Mouse (Mus musculus): ENCODE results near the gene Slc38a6. TPM values are rescaled to one million over a fixed set of nuclear protein-coding genes. Genes with fewer than 3 reads are reported as not detected.

The Slc38a6 gene
- total and polyA plus RNA-seq, 2 experiments from 2014 or later, result 9.2 to 20.2 TPM

- Histone ChIP-seq H3K4me1 (ENCODE audit: insufficient read depth) (no peaks in the 10 kb centered on the region), H3K9ac (no peak overlapping the region), H3K27me3 (ENCODE audit: insufficient read depth, low read length) (no peaks in the 10 kb centered on the region), H3K36me3 (ENCODE audit: insufficient read depth) (no peaks in the 10 kb centered on the region), H3K4me2 (ENCODE audit: low read depth) (no peak overlapping the region), H3K9me3 (ENCODE audit: low read length) (no peaks in the 10 kb centered on the region), H3K4me3 (ENCODE audit: low read depth, low read length) (no peak overlapping the region), H3K27ac (ENCODE audit: low read depth, low read length) (no peak overlapping the region)
- TF ChIP-seq CTCF (IDR thresholded peaks at IDR 0.05; ENCODE audit: low read depth), result no peak
- ATAC-seq, result no peak
- DNase-seq, result no peak
- 70% methylated on average over 6 of the region's 6 CpGs for WGBS
Observed at GRCm38 (mm10) chr12:73384747-73385146, 98.2 kb downstream of the Slc38a6 start.

- TF ChIP-seq CTCF (IDR thresholded peaks at IDR 0.05; ENCODE audit: low read depth), result no peak
- no peaks in the 10 kb centered on the region for H3K36me3 ChIP-seq (ENCODE audit: insufficient read depth)
- no peak overlapping the region for H3K9ac ChIP-seq
- no peak overlapping the region for H3K4me3 ChIP-seq (ENCODE audit: low read depth, low read length)
- DNase-seq, result no peak
- no peaks in the 10 kb centered on the region for H3K27me3 ChIP-seq (ENCODE audit: insufficient read depth, low read length)
- ATAC-seq, result no peak
- no peaks in the 10 kb centered on the region for H3K9me3 ChIP-seq (ENCODE audit: low read length)
- no peak overlapping the region for H3K4me2 ChIP-seq (ENCODE audit: low read depth)
- 95% methylated on average over 1 of the region's 1 CpGs for WGBS
- no peaks in the 10 kb centered on the region for H3K4me1 ChIP-seq (ENCODE audit: insufficient read depth)
- H3K27ac ChIP-seq (ENCODE audit: low read depth, low read length), result no peak overlapping the region
Observed at GRCm38 (mm10) chr12:73392507-73392906, 105.9 kb downstream of the Slc38a6 start.

- H3K9me3 ChIP-seq (ENCODE audit: low read length), result no peaks in the 10 kb centered on the region
- H3K4me2 ChIP-seq (ENCODE audit: low read depth), result no peak overlapping the region
- DNase-seq (no peak), ATAC-seq (no peak)
- H3K36me3 ChIP-seq (ENCODE audit: insufficient read depth), result no peaks in the 10 kb centered on the region
- no peak overlapping the region for H3K4me3 ChIP-seq (ENCODE audit: low read depth, low read length)
- no peak overlapping the region for H3K27ac ChIP-seq (ENCODE audit: low read depth, low read length)
- no peak for TF ChIP-seq CTCF (IDR thresholded peaks at IDR 0.05; ENCODE audit: low read depth)
- H3K27me3 ChIP-seq (ENCODE audit: insufficient read depth, low read length), result no peaks in the 10 kb centered on the region
- no peak overlapping the region for H3K9ac ChIP-seq
- H3K4me1 ChIP-seq (ENCODE audit: insufficient read depth), result no peaks in the 10 kb centered on the region
Observed at GRCm38 (mm10) chr12:73393018-73393417, 106.4 kb downstream of the Slc38a6 start.

- Histone ChIP-seq H3K27me3 (ENCODE audit: insufficient read depth, low read length) (no peaks in the 10 kb centered on the region), H3K27ac (ENCODE audit: low read depth, low read length) (no peak overlapping the region), H3K9ac (no peak overlapping the region), H3K9me3 (ENCODE audit: low read length) (no peaks in the 10 kb centered on the region), H3K36me3 (ENCODE audit: insufficient read depth) (no peaks in the 10 kb centered on the region), H3K4me1 (ENCODE audit: insufficient read depth) (no peaks in the 10 kb centered on the region), H3K4me3 (ENCODE audit: low read depth, low read length) (no peak overlapping the region), H3K4me2 (ENCODE audit: low read depth) (no peak overlapping the region)
- no peak for DNase-seq
- TF ChIP-seq CTCF (IDR thresholded peaks at IDR 0.05; ENCODE audit: low read depth), result no peak
- ATAC-seq, result no peak
- 55% methylated on average over 6 of the region's 6 CpGs for WGBS
Observed at GRCm38 (mm10) chr12:73393881-73394291, 107.3 kb downstream of the Slc38a6 start.

GRCm38 (mm10) chr12:73394571-73394970, 108.0 kb downstream of the Slc38a6 start:
- no peaks in the 10 kb centered on the region for H3K36me3 ChIP-seq (ENCODE audit: insufficient read depth)
- no peak for TF ChIP-seq CTCF (IDR thresholded peaks at IDR 0.05; ENCODE audit: low read depth)
- 88% methylated on average over 5 of the region's 5 CpGs for WGBS
- no peak overlapping the region for H3K4me3 ChIP-seq (ENCODE audit: low read depth, low read length)
- H3K27ac ChIP-seq (ENCODE audit: low read depth, low read length), result no peak overlapping the region
- H3K4me2 ChIP-seq (ENCODE audit: low read depth), result no peak overlapping the region
- ATAC-seq (no peak), DNase-seq (no peak)
- no peaks in the 10 kb centered on the region for H3K9me3 ChIP-seq (ENCODE audit: low read length)
- H3K4me1 ChIP-seq (ENCODE audit: insufficient read depth), result no peaks in the 10 kb centered on the region
- no peaks in the 10 kb centered on the region for H3K27me3 ChIP-seq (ENCODE audit: insufficient read depth, low read length)
- H3K9ac ChIP-seq, result no peak overlapping the region

- no peak for ATAC-seq
- Histone ChIP-seq H3K4me2 (ENCODE audit: low read depth) (no peak overlapping the region), H3K9me3 (ENCODE audit: low read length) (no peaks in the 10 kb centered on the region), H3K27ac (ENCODE audit: low read depth, low read length) (no peak overlapping the region), H3K4me3 (ENCODE audit: low read depth, low read length) (no peak overlapping the region), H3K36me3 (ENCODE audit: insufficient read depth) (no peaks in the 10 kb centered on the region), H3K4me1 (ENCODE audit: insufficient read depth) (no peaks in the 10 kb centered on the region), H3K27me3 (ENCODE audit: insufficient read depth, low read length) (no peaks in the 10 kb centered on the region), H3K9ac (no peak overlapping the region)
- TF ChIP-seq CTCF (IDR thresholded peaks at IDR 0.05; ENCODE audit: low read depth), result no peak
- no peak for DNase-seq
- WGBS, result 44% methylated on average over 4 of the region's 4 CpGs
Observed at GRCm38 (mm10) chr12:73399426-73399825, 112.8 kb downstream of the Slc38a6 start.

GRCm38 (mm10) chr12:73400481-73401025, 114.0 kb downstream of the Slc38a6 start:
- Histone ChIP-seq H3K9ac (no peak overlapping the region), H3K4me1 (ENCODE audit: insufficient read depth) (no peaks in the 10 kb centered on the region), H3K4me2 (ENCODE audit: low read depth) (no peak overlapping the region), H3K4me3 (ENCODE audit: low read depth, low read length) (no peak overlapping the region), H3K27ac (ENCODE audit: low read depth, low read length) (no peak overlapping the region), H3K9me3 (ENCODE audit: low read length) (no peaks in the 10 kb centered on the region), H3K27me3 (ENCODE audit: insufficient read depth, low read length) (no peaks in the 10 kb centered on the region), H3K36me3 (ENCODE audit: insufficient read depth) (no peaks in the 10 kb centered on the region)
- ATAC-seq (no peak), DNase-seq (no peak)
- TF ChIP-seq CTCF (IDR thresholded peaks at IDR 0.05; ENCODE audit: low read depth), result no peak
- 86% methylated on average over 4 of the region's 4 CpGs for WGBS
